Mouse (Mus musculus) adrenal gland, postnatal 0 days (tissue): Measurements from ENCODE around the gene Fbxl17. TPM values are rescaled to one million over a fixed set of nuclear protein-coding genes. Genes with fewer than 3 reads are reported as not detected.

Experiments
- microRNA-seq: library from miRNA; unstranded; fragments of <30 nt; microRNA quantifications from one replicate; pipeline ENCODE4, GENCODE M21; 2016; ENCODE audit warnings: borderline replicate concordance; ENCODE audit not compliant: insufficient number of aligned reads
- polyA plus RNA-seq: library from polyadenylated mRNA; unstranded; fragments of >200 nt; fragmentation: Nextera tagmentation; extraction: Ambion mirVana; gene quantifications from 2 replicates; pipeline ENCODE4 v1.2.1, GENCODE M21; 2015

Gene Fbxl17
- 8.3 and 8.4 TPM in 2 replicates for polyA plus RNA-seq

GRCm38 (mm10) chr17:63499636-63500155 lies at the start of gene Fbxl17:
TSS of gene Fbxl17 (minus strand) at chr17:63500017.

Small RNAs within 50 kb of the gene (microRNA-seq; reads per million reads assigned to microRNA genes)
- not detected for gene Gm24813
